Mouse (Mus musculus): Measurements from ENCODE around the gene Rbm4.
"Not testable (repeated sequence)": the region's sequence is repeated elsewhere in the genome, so short reads cannot be mapped to it uniquely, and the experiment has no call there.

DNA sequence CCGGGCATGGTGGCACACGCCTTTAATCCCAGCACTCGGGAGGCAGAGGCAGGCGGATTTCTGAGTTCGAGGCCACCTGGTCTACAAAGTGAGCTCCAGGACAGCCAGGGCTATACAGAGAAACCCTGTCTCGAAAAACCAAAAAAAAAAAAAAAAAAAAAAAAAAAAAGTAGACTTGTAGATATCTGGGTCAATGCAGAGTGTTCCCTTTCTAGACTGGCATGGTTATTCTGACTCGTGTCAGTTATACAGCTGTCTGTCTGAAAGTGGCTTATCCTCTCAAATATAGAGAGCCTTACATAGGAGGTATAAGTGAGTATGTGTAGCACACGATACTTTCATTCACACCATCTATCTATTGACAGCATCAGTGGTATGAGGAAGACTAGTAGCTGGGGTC, 33.2 kb downstream of the Rbm4 start:
- TF ChIP-seq CTCF (IDR thresholded peaks at IDR 0.05; ENCODE audit: low read depth, low read length); POLR2A (IDR thresholded peaks at IDR 0.05; ENCODE audit: extremely low read depth, insufficient read depth, low read length): not testable (repeated sequence)
